Mouse (Mus musculus) embryonic facial prominence, embryonic 14.5 days (tissue): ENCODE measurements around the gene Wdr5b. TPM values are rescaled to one million over a fixed set of nuclear protein-coding genes. Genes with fewer than 3 reads are reported as not detected.

Experiments
- ATAC-seq: fragments of 200-750 bp; cut with Nextera tagmentation; 2 replicates; pipeline ENCODE4 v1.8.0; 2017; ENCODE audit warnings: low read depth, moderate number of reproducible peaks, moderate TSS enrichment
- DNase-seq: peaks from one replicate; pipeline ENCODE4 v3.0.0-alpha.2; 2015; ENCODE audit warnings: low spot score
- H3K27ac ChIP-seq: fragments of 300-500 bp; sonication (generic); replicated peaks from 2 replicates; pipeline ENCODE4 v1.5.1; 2014; ENCODE audit warnings: low read depth, mild to moderate bottlenecking, low read length, moderate library complexity
- H3K27me3 ChIP-seq: fragments of 300-500 bp; sonication (generic); replicated peaks from 2 replicates; pipeline ENCODE4 v1.6.1; 2014; ENCODE audit warnings: low read length; ENCODE audit not compliant: control insufficient read depth, insufficient read depth
- H3K36me3 ChIP-seq: fragments of 300-500 bp; sonication (generic); 2 replicates; pipeline ENCODE4 v1.6.1; 2014; ENCODE audit warnings: low read length, mixed read lengths; ENCODE audit not compliant: control insufficient read depth, insufficient read depth
- H3K4me1 ChIP-seq: fragments of 300-500 bp; sonication (generic); 2 replicates; pipeline ENCODE4 v1.6.1; 2014; ENCODE audit warnings: antibody characterized with exemption, low read length; ENCODE audit not compliant: control insufficient read depth, insufficient read depth
- H3K4me2 ChIP-seq: fragments of 300-500 bp; sonication (generic); 2 replicates; pipeline ENCODE4 v1.6.1; 2014; ENCODE audit warnings: low read depth, mild to moderate bottlenecking, low read length, moderate library complexity, mixed read lengths
- H3K4me3 ChIP-seq: fragments of 300-500 bp; sonication (generic); 2 replicates; pipeline ENCODE4 v1.5.1; 2014; ENCODE audit warnings: low read depth, mild to moderate bottlenecking, low read length
- H3K9ac ChIP-seq: fragments of 300-500 bp; sonication (generic); 2 replicates; pipeline ENCODE4 v1.6.1; 2014; ENCODE audit warnings: low read depth, mild to moderate bottlenecking, low read length, moderate library complexity, mixed read lengths
- H3K9me3 ChIP-seq: fragments of 300-500 bp; sonication (generic); 2 replicates; pipeline ENCODE4 v1.6.1; 2016; ENCODE audit warnings: low read length; ENCODE audit not compliant: control insufficient read depth
- WGBS: fragments of 180-500 bp; shearing (Covaris S2); extraction: QIAGEN DNeasy Blood & Tissue Kit; methylation state at CpG from one replicate; pipeline ENCODE4 v1.1.7; 2014; 5-methylcytosine and 5-hydroxymethylcytosine counted together
- polyA plus RNA-seq: library from polyadenylated mRNA; unstranded; fragments of >200 nt; fragmentation: Nextera tagmentation; extraction: Ambion mirVana; gene quantifications from 2 replicates; pipeline ENCODE4 v1.2.1, GENCODE M21; 2014

Wdr5b gene
- polyA plus RNA-seq, 1 experiment from 2014 or later: 9.7 TPM

DNA sequence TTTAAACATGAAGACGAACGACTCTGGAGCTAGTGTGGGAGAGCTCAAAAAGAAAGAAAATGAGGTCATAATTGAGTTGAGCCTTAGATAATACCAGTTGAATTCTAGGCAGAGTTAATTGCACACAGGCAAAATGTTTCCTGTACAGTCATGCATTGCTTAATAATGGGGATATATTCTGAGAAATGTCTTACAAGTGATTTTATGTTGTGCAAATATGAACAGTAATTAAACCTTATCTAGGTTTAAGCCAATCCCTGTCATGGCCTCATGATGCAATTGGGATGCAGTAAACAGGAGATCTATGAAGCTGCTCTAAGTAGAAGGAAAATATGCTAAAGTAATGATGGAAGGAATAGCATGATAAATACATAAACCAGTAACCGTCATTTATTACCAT is 33.8 kb downstream of the Wdr5b start:
- Histone ChIP-seq H3K4me3 (no peak overlapping the region), H3K9ac (no peak overlapping the region), H3K27ac (no peak overlapping the region), H3K36me3 (no peaks in the 10 kb centered on the region), H3K9me3 (no peaks in the 10 kb centered on the region), H3K27me3 (no peaks in the 10 kb centered on the region), H3K4me2 (no peak overlapping the region), H3K4me1 (peaks cover 4% of the 10 kb centered on the region; the same call in 1 of the 2 replicates)
- 87% methylated on average over 3 of the region's 3 CpGs for WGBS
- no peak for DNase-seq
- ATAC-seq: no peak

DNA sequence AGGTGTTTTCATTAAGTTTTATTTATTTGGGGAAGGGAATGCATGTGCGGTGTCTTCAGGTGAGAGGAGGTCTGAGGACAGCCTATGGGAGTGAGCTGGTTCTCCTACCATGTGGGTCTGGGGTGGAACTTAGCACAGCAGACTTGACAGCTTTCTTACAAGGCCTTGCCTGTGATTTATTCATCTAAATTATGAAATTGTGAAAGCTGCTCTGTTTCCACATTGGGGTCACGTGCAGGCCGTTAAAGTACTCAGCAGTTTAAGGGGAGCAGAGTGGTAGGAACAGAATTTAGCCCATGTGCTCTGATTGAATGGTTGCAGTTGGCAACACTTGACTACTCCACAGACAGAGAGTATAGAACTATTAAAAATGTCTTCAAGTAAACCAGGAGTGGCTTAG is 38.9 kb downstream of the Wdr5b start:
- Histone ChIP-seq H3K27ac (no peak overlapping the region), H3K4me3 (no peak overlapping the region), H3K27me3 (no peaks in the 10 kb centered on the region), H3K9me3 (no peaks in the 10 kb centered on the region), H3K4me2 (no peak overlapping the region), H3K36me3 (peaks cover 18% of the 10 kb centered on the region), H3K4me1 (no peaks in the 10 kb centered on the region), H3K9ac (no peak overlapping the region)
- 94% methylated on average over 3 of the region's 3 CpGs for WGBS
- ATAC-seq: no peak
- no peak for DNase-seq

DNA sequence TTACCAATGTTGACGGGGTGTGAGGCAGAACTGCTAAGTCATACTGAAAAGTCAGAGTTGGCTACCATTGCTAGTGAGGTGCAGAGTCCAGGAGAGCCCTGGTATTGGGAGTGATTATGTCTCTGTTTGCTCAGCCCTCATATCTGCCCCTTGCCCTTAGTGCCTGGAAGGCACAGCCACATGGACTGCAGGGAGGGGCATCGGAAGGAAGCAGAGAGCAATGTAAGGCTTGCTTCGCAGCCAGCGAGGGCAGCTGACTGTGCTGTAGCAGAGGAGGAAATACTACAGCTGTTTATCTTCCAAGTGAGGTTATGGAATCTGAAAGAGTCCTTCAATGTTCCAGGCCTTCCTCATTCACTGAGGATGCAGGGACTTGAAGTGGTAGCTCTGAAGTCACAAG is 46.9 kb downstream of the Wdr5b start:
- Histone ChIP-seq H3K4me2 (no peak overlapping the region), H3K4me1 (no peaks in the 10 kb centered on the region), H3K27ac (no peak overlapping the region), H3K4me3 (no peak overlapping the region), H3K27me3 (no peaks in the 10 kb centered on the region), H3K9ac (no peak overlapping the region), H3K9me3 (no peaks in the 10 kb centered on the region), H3K36me3 (peaks cover 70% of the 10 kb centered on the region)
- WGBS: 88% methylated on average over 4 of the region's 4 CpGs
- no peak for ATAC-seq
- DNase-seq: no peak

DNA sequence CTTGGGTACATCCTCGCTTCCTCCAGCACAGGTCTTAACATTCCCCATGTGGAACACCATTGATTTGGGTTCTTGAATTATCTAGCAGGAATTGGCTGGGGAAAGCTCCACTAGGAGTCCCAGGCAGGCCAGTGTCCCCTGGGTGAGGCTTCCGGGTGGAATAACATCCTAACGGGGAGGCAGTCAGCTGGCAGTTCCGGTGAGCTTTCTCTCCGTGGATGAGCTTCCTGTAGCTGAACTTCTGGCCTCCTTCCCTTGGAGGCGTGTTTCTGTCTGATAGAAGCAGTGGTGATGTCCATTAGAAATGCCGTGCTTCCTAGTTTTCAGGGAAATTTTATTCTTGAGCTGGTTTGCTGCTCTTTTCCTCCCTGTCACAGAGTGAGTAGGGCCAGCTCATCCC is 48.1 kb downstream of the Wdr5b start:
- Histone ChIP-seq H3K4me1 (no peaks in the 10 kb centered on the region), H3K36me3 (peaks cover 61% of the 10 kb centered on the region), H3K27me3 (no peaks in the 10 kb centered on the region), H3K9ac (no peak overlapping the region), H3K9me3 (no peaks in the 10 kb centered on the region), H3K4me3 (no peak overlapping the region), H3K4me2 (no peak overlapping the region), H3K27ac (no peak overlapping the region)
- 76% methylated on average over 7 of the region's 7 CpGs for WGBS
- ATAC-seq: no peak
- no peak for DNase-seq

GRCm38 (mm10) chr16:36089850-36090616 is 49.0 kb downstream of the Wdr5b start:
- ATAC-seq (no peak), DNase-seq (no peak)
- Histone ChIP-seq H3K4me3 (no peak overlapping the region), H3K27me3 (no peaks in the 10 kb centered on the region), H3K36me3 (peaks cover 54% of the 10 kb centered on the region), H3K4me1 (no peaks in the 10 kb centered on the region), H3K4me2 (no peak overlapping the region), H3K9ac (no peak overlapping the region), H3K27ac (no peak overlapping the region), H3K9me3 (no peaks in the 10 kb centered on the region)
- 81% methylated on average over 8 of the region's 8 CpGs for WGBS

GRCm38 (mm10) chr16:36090785-36091509 is 50.0 kb downstream of the Wdr5b start:
- Histone ChIP-seq H3K27me3 (no peaks in the 10 kb centered on the region), H3K9ac (no peak overlapping the region), H3K36me3 (peaks cover 46% of the 10 kb centered on the region), H3K4me1 (no peaks in the 10 kb centered on the region), H3K27ac (no peak overlapping the region), H3K4me3 (no peak overlapping the region), H3K9me3 (no peaks in the 10 kb centered on the region), H3K4me2 (no peak overlapping the region)
- no peak for DNase-seq
- 86% methylated on average over 11 of the region's 11 CpGs for WGBS
- no peak for ATAC-seq

Other genes with a start within 250 kb of the Wdr5b start
- gene Parp14, start 169.6 kb upstream of the Wdr5b start, polyA plus RNA-seq: 1.2 and 1.3 TPM in 2 replicates
- gene Parp9, start 102.7 kb upstream of the Wdr5b start, polyA plus RNA-seq: 5.4 and 6.1 TPM in 2 replicates
- 4.3 and 4.5 TPM in 2 replicates for gene Dtx3l, start 102.0 kb upstream of the Wdr5b start, polyA plus RNA-seq
- gene Kpna1, start 62.4 kb upstream of the Wdr5b start, polyA plus RNA-seq: 40.4 and 42.0 TPM in 2 replicates
- 378 and 432 TPM in 2 replicates for gene Fam162a, start 30.4 kb downstream of the Wdr5b start, polyA plus RNA-seq
- 68.9 and 69.6 TPM in 2 replicates for gene Ccdc58, start 30.5 kb downstream of the Wdr5b start, polyA plus RNA-seq
- gene Csta1, start 90.1 kb downstream of the Wdr5b start, polyA plus RNA-seq: 2.3 and 3.6 TPM in 2 replicates
- gene Stfa2l1, start 115.6 kb downstream of the Wdr5b start, polyA plus RNA-seq: 1.6 and 2.0 TPM in 2 replicates
- 5.2 and 5.4 TPM in 2 replicates for gene Gm5483, start 143.0 kb downstream of the Wdr5b start, polyA plus RNA-seq
- gene Gm5416, start 169.2 kb downstream of the Wdr5b start, polyA plus RNA-seq: not detected in 2 replicates
- 0.37 and 1.2 TPM in 2 replicates for gene 2010005H15Rik, start 180.3 kb downstream of the Wdr5b start, polyA plus RNA-seq
- 15.3 and 31.0 TPM in 2 replicates for gene Stfa1, start 235.8 kb downstream of the Wdr5b start, polyA plus RNA-seq